Mouse (Mus musculus): ENCODE results near the gene Zrsr1.

Zrsr1 gene

DNA sequence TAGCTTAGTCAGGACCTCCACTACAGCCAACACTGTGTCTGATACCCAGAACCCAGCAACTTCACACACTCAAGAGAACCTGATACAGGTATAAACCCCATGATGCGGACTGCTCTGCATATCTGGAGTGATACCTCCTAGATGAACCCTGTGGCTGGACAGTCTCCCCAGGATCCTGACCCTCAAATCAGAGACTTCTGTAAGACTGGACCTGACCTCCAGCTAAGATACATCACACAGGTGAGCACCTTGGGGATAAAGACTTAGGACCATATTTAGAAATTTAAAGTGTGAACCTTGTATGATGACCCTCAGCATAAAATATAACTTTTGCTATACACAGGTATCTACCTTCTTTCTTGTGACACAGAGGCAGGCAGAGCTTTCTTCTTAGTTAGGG, 1.3 kb upstream of the Zrsr1 start:
- intact Hi-C loops (cut with DNase I), result no loop called here

GRCm38 (mm10) chr11:22972746-22973526, 1.1 kb downstream of the Zrsr1 start:
- intact Hi-C loops (cut with DNase I), result no loop called here

DNA sequence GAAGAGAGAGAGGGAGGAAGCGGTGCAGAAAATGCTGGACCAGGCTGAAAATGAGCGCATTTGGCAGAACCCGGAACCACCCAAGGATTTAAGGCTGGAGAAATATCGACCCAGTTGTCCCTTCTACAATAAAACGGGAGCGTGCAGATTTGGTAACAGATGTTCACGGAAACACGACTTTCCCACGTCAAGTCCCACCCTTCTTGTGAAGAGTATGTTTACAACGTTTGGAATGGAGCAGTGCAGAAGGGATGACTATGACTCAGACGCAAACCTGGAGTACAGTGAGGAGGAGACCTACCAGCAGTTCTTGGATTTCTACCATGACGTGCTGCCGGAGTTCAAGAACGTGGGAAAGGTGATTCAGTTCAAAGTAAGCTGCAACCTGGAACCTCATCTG, 1.8 kb downstream of the Zrsr1 start:
- intact Hi-C loops (cut with DNase I), result no loop called here

DNA sequence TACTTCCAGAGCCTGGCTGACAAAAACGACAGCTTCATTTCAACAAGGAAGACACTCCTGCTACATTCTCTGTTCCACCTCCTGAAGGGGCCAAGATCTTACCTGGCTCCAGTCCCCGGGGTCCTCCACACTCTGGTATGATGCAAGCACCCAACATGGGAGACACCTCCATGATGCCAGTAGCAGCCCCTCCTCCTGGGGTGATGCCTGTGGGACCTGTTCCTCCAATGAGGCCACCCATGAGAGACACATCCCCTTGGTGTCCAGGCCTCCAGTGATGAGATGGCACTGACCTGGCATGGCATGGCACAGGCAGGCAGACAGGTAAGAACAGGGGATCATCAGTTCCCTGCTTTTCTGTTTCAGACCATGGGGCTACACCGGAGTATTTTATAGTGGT, 6.4 kb downstream of the Zrsr1 start:
- intact Hi-C loops (cut with DNase I), result no loop called here

DNA sequence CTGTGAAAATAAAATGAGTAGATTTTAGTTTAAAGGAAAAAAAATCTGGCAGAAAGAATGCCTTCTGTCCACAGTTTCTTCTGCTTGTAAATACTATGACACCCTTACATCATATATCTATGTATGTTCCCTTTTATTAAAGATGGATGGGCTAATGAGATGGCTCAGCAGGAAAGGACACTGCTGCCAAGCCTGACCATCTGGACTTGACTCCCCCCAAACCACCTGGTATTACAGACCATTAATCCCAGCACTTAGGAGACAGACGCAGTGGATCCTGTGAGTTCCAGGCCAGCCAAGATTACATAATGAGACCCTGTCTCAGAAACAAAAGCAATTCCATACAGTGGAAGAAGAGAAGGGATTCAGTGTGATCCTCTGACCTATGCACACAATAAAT, 6.9 kb downstream of the Zrsr1 start:
- intact Hi-C loops (cut with DNase I), result no loop called here

DNA sequence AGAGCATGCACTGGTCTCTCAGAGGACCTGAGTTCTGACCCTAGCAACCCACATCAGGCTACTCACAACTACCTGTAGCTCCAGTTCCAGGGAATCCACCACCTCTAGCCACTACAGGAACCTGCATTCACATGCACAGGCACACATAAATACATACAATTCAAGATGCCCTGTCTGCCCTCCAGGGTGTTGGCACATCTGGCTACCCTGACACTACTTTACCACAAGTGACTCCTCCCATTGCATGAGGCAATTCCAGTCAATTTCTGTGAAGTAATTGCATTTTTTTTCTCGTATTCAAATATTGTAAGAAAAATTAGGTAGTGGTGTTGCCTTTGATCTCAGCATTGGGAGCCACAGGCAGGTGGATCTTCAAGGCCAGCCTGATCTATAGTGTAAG, 7.4 kb downstream of the Zrsr1 start:
- intact Hi-C loops (cut with DNase I), result no loop called here

DNA sequence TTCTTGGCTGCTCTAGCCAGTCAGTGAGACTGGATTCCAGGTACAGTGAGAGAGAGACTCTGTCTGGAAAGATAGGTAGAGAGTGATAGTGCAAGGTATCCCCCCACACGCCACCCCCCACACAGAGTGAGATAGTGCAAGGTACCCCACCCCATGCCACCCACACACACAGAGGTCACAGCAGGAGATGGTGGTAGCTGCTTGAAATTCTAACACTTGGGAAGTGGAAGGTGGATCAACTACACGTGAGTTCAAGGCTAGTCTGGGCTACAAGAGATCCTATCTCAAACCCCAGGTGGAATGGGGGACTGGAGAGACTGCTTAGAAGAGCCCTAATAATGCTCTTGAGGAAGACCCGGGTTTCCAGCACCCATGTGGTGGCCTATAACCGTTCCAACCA, 9.2 kb downstream of the Zrsr1 start:
- intact Hi-C loops (cut with DNase I), result loop anchor here (10.0 kb wide), 1 partner anchor 696 kb away; no protein-coding TSS in a partner anchor

GRCm38 (mm10) chr11:22981543-22981950, 9.7 kb downstream of the Zrsr1 start:
- intact Hi-C loops (cut with DNase I), result loop anchor here (10.0 kb wide), 1 partner anchor 697 kb away; no protein-coding TSS in a partner anchor

DNA sequence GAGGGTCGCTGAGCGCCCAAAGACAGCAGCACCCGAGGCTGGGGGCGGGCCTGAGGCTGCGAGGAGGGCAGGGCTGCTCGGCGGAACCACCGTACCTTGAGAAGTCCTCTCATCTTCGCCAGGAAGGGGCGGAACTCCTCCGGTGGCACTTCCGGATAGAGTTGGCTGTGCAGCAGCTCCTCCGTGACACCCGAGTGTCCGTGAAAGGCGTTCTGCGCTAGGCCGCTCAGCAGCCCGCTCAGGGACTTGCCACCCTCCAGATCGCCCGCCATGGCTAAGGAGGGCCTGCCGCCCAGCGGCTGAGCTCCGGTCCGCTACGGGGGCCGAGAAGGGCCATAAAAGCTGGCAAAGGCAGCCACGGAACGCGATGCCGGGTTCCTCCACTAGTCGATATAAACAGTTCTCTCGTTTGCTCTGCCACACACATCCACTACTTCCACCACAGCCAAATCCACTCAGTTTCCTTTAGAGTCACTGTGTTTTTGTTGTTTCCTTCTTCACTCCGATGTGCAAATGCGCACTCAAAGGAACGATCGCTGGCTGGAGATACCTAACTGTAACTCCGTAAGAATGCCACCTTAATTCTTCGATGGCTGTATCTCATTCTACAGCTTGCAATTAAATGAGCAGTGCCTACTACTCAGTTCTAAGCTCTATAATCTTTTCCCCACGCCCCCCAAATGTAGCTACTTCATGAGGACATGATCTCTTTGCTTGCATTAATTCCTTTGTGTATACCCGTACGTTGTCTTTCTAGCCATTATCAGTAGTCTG, 10.4 kb downstream of the Zrsr1 start, which contains the start of the genes Gm28048 and Commd1:
Gene Gm28048 (minus strand): TSS at position 107 of the 774 bp plus-strand sequence.
Gene Commd1 (minus strand): TSS at position 399 of the 774 bp plus-strand sequence.
- intact Hi-C loops (cut with DNase I), result loop anchor here (10.0 kb wide), 1 partner anchor 697 kb away; no protein-coding TSS in a partner anchor

GRCm38 (mm10) chr11:22982846-22983245, 11.0 kb downstream of the Zrsr1 start:
- intact Hi-C loops (cut with DNase I), result loop anchor here (10.0 kb wide), 1 partner anchor 698 kb away; no protein-coding TSS in a partner anchor

- intact Hi-C loops (cut with DNase I), result loop anchor here (5.0 to 10.0 kb wide), 2 partner anchors 287 to 701 kb away; no protein-coding TSS in a partner anchor
These were observed 13.7 kb downstream of the Zrsr1 start for GRCm38 (mm10) chr11:22985510-22985909.

DNA sequence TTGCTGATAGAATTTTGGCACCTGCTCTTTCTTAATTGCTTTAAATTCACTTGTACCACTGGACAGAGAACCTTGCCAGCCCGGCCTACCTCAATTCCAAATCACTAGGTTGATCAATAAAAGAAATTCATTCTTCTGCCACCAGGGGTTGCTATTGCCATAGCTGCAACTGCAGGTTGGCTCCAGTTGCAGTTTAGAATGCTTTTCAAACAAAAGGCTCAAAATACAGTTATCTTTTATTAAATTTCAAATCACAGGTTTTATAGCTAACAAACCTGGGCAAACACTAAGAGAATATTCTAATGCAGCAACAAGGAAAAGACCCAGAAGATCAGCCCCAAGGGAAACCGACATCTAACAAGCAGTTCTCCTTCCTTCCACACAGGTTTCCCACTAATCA, 15.6 kb downstream of the Zrsr1 start:
- intact Hi-C loops (cut with DNase I), result loop anchor here (5.0 to 10.0 kb wide), 2 partner anchors 285 to 703 kb away; no protein-coding TSS in a partner anchor

DNA sequence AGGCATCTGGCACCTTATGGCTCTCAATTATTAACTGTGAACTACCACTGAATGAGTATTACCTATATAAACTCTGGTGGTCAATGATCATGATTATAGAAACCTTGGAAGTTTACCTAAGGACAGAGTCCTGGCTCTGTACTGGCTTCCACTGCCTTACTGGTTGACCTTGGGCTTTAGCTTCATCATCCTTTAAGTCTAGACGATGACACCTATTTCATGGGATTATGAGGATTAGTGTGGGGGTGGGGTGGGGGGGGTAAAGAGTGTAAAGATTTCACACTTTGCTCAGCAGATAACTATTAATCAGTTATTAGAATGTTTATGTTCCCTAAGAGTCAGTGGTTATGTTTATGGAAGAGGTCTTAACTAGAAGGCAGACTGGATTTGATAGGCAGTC, 18.0 kb downstream of the Zrsr1 start:
- intact Hi-C loops (cut with DNase I), result loop anchor here (5.0 to 10.0 kb wide), 2 partner anchors 283 to 705 kb away; no protein-coding TSS in a partner anchor

GRCm38 (mm10) chr11:22990393-22991126, 18.8 kb downstream of the Zrsr1 start, which contains the start of gene Cct4:
Gene Cct4 (plus strand): TSS chr11:22990519.
- intact Hi-C loops (cut with DNase I), result no loop called here

- intact Hi-C loops (cut with DNase I), result no loop called here
These were observed 19.5 kb downstream of the Zrsr1 start for GRCm38 (mm10) chr11:22991218-22991835.

DNA sequence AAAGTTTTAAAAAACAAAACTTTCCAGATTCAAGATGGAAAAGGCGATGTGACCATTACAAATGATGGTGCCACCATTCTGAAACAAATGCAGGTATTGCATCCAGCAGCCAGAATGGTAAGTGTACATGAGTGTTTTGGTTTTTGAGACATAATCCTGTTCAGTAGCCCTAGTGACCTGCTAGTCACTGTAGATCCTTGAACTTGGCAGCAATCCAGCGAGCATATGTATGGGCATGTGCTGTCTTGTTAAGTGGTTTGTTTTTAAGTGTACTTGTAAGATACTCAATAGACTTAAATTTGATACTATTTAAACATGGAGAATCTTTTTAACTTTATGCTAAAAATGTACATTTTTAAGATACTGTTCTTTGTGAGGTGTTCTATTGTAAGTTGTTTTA, 22.5 kb downstream of the Zrsr1 start:
- intact Hi-C loops (cut with DNase I), result no loop called here

GRCm38 (mm10) chr11:22995461-22995860, 23.7 kb downstream of the Zrsr1 start:
- intact Hi-C loops (cut with DNase I), result no loop called here

- intact Hi-C loops (cut with DNase I), result no loop called here
These were observed 26.5 kb downstream of the Zrsr1 start for GRCm38 (mm10) chr11:22998308-22998707.

DNA sequence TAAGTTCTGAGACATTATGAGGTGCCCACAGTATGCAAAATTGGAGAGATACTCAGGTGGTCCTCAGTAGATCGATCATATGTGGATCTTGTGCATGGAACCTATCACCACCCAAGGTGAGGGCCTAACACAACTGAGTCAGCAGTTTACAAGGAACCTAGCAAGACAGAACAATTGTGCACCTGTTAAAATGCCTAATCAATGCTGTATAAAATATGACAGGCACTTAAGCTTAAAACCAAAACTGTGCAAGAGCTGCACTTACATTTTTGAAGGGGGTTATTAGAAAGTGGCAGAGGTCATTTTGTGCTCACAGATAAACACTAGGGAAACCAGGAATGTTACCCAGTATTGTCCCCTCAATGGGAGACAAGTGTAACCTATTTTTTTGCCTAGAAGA, 33.5 kb downstream of the Zrsr1 start:
- intact Hi-C loops (cut with DNase I), result loop anchor here (5.0 kb wide), 1 partner anchor 257 kb away; no protein-coding TSS in a partner anchor

- intact Hi-C loops (cut with DNase I), result loop anchor here (5.0 kb wide), 1 partner anchor 255 kb away; no protein-coding TSS in a partner anchor
These were observed 35.3 kb downstream of the Zrsr1 start for GRCm38 (mm10) chr11:23007166-23007480.

All from adrenal gland (tissue).